Mouse (Mus musculus) frontal cortex, postnatal 14 days (tissue): ENCODE measurements around the gene Polr1d.
A peak's percentile ranks its signal among the peaks of the same experiment; 100 is the strongest.

Experiments
- DNase-seq, 2 experiments: peaks; one replicate each; pipeline ENCODE4 v3.0.0; 2022; ENCODE audit warnings: low spot score in 2 of 2

The Polr1d gene

DNA sequence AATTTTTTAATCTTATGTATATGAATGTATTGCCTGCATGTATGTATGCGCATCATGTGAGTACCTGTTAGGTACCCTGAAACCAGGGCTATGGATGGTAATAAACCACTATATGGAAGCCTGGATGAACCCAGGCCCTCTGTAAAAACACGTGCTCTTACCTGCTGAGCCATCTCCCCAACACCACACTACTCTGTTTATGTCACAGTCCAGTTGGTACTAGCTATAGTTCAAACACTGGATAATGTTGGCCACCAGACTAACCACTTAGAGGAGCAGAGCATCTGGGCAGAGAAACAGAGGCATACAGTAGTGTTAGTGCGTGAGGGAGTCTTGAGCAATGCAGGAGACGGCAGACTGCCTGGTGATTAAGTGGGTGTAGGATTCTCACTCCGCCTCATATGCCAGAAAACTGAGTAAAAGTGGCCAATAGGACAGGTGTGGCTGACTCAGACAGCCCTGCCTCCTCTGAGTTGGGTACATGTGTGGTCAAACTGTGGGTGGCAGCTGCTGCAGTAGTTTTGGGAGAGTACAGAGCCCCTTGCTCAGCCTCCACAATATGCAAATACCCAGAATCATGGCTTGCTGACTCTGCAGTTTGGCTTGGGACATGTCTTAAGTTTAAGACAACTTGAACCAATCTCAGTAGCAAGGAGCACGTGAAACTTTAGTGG, 21.1 kb upstream of the Polr1d start:
- no peak for DNase-seq

DNA sequence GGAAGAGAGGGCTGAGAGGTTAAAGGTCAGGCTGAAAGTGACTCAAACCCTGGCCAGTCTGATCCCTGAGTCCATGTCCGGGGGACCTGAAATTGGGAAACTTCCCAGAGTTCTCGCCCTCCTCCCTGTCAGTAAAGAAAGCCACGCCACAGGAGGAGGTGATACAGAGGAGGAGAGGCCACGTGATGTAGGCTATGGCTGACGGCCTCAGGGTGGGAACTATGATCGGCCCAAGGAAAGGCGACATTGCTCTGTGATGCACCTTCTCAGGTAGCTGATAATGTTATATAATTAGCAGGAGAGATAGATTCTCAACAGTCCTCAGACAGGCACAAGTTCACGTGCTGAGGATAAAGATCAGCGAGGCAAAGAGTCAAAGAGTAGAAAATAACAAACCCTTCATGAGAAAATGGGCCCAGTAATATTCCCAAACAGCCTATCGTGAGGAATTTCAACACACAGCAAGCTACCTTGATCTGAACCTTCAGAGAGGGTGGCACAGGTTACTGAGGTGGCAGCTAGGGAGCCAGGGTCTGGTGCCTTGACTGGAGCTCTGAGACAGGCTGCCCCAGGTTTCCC, 20.0 kb upstream of the Polr1d start:
- DNase-seq = no peak

GRCm38 (mm10) chr5:147057626-147058414, 19.0 kb upstream of the Polr1d start:
- DNase-seq = no peak

- no peak for DNase-seq
Observed at GRCm38 (mm10) chr5:147058661-147059060, 18.2 kb upstream of the Polr1d start.

- no peak for DNase-seq
Observed at GRCm38 (mm10) chr5:147059319-147059718, 17.5 kb upstream of the Polr1d start.

- no peak for DNase-seq
Observed at GRCm38 (mm10) chr5:147060024-147060423, 16.8 kb upstream of the Polr1d start.

DNA sequence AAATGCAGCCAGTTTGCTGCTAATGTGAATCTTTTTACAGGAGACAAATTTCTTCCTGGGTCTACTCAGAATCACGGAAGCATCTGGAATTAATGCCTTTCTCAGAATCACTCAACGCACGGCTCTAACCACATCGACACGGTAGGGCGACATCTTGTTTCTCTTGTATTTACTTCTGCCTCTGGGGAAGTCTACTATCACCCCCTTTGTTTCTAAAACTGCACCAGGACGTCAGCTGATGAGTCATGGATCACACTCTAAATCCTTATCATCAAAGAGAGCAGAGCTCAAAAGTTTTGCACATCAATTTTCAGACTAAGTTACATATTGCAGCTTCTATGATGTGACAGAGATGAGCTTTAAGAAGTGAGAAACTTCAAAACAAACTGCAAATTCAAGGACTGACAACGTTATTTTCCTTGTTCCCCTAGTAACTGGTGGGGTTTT, 13.6 kb upstream of the Polr1d start:
- no peak for DNase-seq

DNA sequence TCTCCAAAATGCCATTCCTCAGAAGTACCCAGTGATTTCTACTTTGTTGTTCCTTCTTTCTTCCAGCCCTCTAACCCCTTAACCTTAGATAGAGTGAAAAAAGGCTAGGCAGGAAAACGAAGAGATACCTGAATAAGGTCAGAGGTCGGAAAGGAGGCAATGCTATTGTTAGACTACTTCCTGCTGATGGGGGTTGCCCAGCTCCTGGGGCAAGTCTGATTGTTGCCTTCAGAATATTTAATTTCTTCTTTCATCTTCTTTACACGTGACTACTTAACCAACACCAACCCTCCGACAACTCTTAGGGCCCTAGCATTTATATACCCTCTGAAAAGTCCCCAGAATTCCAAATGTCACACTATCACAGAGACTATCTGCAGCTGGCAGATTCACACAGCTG, 10.7 kb upstream of the Polr1d start:
- no peak for DNase-seq

DNA sequence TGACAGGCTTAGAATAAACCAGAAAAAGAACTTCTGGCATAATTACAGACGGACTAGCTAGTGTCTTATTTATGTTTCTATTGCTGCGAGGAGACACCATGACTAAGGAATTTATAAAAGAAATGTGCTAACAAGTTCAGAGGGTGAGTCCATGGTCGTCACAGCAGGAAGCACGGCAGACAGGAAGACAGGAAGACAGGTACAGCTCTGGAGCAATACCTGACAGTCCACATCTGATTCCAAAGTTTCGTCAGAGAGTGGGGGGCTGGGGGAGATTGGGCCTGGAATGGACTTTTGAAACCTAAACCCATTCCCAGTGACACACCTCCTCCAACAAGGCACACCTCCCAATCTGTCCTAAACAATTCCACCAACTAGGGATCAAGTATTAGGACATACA, 9.9 kb upstream of the Polr1d start:
- DNase-seq = no peak

DNA sequence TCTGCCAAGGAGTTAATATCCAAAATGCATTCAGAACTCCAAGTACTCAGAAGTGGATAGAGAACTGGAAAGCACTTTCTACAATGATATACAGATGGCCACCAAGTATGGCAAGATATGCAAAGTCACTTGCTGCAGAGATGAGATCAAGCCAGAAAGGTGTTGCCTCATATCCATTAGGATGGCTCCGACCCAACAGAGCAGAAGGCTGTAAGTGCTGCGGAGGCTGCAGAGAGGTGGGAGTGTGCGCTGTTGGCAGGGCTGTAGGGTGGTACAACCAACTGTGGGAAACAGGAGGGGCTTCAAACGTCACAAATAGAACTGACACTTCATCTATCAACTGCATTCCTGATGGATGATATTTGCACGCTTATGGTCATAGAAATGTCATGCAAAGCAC, 8.0 kb upstream of the Polr1d start:
- no peak for DNase-seq

DNA sequence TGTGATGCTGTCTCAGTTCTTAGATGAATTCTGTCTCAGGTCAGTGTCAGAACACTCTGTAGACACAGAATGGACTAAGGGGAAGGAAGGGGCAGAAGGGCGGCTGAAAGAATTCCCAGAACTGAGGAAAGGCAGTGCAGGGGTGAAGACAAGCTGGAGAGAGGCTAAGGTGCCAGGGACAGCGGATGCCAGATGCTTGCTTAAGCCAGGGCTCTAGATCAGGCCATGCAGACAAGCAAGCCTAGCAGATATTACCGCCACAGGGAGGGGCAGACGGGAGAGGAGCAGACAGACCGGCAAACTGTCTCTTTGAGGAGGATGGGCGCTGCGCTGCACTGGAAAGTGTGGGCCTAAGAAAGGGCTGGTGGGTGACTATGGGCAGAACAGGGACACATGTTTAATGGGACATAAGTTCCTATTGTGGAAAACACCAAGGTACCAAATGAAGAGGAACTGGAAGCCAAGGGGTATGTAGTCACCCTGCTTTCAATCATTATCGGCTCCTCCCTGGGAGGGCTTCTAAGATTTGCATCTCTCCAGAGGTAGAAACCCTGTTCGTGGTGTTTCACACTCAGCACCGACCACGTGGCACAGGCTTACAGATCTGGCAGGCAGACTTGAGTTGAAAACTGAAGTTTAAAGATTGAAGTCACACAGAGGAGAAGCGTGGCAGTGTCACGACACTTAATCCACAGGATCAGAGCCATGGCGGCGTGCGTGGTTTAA, 5.9 kb upstream of the Polr1d start:
- no peak for DNase-seq

- DNase-seq = no peak
Observed at GRCm38 (mm10) chr5:147071886-147072285, 5.0 kb upstream of the Polr1d start.

GRCm38 (mm10) chr5:147073805-147074204, 3.0 kb upstream of the Polr1d start:
- DNase-seq = no peak

DNA sequence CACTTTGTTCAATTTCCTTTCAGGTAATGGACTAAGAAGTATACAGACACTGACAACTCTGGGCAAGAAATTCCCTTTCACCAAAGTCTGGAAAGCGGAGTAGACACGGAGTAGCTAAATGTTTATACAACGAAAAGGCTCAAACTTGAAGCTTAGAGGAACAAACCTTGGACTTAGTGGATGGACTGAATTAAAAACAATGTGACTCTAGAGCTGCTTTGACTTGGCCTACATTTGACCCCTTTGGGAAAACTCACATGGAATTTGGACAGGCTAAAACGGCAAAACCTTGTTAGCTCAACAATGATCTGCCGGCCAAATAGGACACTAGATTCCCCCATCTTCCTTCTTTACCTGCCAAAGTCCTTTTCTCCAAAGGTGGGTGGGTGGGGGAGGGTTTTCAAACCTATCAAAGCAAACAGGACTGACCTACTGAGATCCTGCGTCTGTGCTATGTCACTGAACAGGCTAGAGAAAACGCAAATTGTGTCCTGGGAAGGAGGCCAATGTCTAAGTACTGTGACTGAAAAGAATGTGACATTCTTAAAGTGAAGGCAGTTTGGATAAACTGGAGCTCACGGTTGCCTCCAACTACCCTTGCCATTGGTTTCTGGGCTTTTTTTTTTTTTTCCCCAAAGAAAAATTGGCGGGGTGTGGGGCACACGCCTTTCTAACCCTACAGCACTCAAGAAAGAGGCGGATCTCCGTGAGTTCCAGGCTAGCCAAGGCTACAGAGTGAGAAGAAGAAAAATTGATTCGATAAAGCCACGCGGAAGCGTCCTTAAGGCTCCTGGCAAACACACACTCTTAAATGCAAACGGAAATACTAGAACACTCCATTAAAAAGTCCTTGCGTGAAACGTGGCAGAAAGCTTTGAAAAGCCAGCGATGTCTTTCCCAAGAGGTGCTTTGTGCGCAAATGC, 1.5 kb upstream of the Polr1d start:
- no peak for DNase-seq

DNA sequence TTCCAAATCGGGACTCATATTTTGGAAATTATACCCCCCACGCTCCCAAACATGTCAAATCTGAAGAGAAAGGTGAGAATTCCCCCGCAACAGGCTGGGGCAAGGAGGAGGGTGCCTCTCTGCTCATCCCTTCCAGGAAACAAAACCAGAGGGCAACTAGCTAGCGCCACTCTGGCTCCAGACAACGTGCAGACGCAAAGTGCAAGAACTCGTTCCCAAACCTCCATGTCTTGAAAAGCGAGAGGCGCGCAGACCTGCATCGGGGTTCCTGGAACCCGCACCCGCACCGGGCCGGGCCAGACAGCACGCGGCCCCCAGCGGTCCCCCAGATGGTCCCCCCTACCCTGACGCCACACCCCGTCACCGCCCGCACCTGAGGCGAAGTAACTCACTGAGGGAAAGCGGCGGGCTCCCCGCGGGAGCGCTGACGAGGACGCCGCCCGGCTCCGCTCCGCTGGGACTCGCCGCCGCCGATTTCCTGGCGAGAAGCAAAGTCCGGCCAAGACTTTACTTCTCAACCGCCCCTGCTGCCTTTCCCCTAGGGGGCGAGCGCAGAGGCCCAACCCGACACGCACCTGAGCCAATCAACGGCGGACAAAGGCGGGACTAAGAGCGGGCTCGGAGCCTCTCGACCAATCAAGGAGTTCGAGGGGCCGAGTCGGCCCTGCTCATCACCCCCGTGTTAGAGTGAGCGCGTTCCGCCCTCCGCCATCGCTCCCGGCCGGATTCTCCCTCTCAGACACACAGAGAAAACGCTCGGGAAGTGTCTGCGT, 638 bp upstream of the Polr1d start, which contains the start of gene Lnx2:
TSS of gene Lnx2 (minus strand) at position 561 of the 773 bp plus-strand sequence.
- peak; percentile 96 to 98 for DNase-seq

- peak; percentile 75 to 87 for DNase-seq
Observed at GRCm38 (mm10) chr5:147077305-147078034, 620 bp downstream of the Polr1d start.

- no peak for DNase-seq
Observed at GRCm38 (mm10) chr5:147078110-147078900, 1.5 kb downstream of the Polr1d start.

- DNase-seq = peak; percentile 74 to 75
Observed at GRCm38 (mm10) chr5:147085201-147085894, 8.5 kb downstream of the Polr1d start.
